Mouse (Mus musculus): ENCODE data around the gene Six2.
A peak's percentile ranks its signal among the peaks of the same experiment; 100 is the strongest.
"Not testable (repeated sequence)": the region's sequence is repeated elsewhere in the genome, so short reads cannot be mapped to it uniquely, and the experiment has no call there.

Six2 gene

DNA sequence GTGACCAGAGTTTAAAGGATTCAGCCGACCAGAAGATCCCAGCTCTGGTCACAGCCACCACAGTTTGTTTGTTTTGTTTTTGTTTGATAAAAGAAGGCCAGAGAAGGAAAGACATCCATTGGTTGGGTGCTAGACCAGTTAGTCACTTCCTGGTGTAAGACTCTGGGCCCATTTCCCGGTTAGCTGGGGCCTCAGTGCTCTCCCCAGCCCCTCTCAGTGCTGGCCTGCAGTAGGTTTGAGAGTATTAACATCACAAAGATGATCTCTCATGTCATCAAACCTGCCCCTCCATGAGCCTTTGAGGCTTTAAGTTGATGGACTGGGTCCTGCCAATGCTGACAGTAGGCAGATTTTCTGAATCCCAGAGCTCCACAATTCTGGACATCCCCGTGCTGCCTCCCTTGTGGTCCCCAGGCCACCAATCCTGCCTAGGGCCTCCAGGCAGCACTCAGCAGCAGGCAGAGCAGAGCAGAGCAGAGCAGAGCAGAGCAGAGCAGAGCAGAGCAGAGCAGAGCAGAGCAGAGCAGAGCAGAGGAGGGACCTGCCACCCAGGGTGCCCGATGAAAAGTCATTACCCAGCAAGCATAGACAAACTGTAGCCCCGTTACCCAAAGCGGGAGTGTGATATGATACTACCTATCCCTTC is 2.4 kb upstream of the Six2 start:
- no peak for DNase-seq

DNA sequence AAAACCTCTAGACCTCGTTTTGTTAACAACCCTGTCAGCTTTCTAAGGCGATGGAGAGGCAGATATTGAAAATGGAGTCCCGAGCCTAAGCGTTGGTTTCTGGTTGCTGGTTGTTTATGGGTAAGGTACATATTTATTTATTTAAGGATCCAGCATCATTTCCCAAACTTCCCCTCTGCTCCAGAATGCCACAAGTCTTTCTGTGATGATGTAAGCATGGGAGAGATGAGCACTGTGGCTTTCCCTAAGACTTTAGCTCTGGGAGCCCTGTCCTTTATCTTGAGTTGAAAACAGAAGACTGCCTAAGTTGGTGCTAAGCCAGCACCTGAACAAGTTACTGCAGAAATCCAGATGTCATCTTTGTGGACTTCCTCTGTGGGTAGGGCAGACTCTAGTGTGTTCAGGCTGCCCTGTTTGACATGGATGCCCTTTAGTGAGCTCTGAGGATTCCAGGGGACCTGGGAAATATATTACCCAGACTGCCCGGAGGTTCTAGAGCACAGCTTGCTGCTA is 1.8 kb upstream of the Six2 start:
- no peak for DNase-seq

DNA sequence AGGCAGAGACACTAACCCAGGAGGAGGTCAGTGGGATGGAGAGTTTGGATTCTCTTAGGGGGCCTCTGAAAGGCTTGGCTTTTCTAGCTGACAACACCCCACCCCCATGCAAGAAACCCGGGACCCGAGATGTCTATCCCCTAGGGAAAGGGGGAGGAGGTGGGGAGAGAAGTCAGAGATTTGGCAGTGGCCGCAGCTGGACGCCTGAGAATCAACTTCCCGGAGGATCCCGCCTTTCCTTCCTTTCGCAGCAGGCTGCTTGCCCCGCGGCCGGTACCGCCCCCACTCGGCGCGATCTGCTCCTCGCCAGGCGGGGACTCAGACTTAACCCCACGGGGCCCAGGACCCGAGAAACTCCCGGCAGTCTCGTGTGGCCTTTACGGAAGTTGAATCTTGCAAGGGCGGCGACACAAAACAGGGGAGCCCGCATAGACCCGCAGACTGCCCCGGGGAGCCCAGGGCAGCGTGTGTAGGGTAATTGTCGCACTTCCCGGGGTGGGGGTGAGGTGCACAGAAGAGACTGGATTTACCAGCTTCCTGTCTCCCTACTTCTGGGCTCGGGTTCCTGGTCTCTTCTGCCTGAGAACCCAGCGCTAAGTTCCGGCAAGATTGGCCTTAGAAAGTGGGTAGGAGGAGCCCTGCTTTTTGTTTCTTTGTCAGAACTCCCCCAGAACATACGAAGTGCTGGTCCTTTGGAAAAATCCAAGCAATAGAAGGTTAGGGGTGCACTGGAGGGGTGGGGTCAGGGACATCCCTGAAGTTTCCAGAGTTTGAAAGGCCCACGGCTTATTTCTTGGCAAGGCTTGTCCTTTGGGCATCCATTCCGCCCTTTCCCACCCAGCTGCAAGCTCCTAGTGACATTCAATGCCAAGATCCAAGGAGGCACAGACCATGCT is 1.1 kb upstream of the Six2 start:
- DNase-seq = peak in 1 of 2 experiments; percentile 9

DNA sequence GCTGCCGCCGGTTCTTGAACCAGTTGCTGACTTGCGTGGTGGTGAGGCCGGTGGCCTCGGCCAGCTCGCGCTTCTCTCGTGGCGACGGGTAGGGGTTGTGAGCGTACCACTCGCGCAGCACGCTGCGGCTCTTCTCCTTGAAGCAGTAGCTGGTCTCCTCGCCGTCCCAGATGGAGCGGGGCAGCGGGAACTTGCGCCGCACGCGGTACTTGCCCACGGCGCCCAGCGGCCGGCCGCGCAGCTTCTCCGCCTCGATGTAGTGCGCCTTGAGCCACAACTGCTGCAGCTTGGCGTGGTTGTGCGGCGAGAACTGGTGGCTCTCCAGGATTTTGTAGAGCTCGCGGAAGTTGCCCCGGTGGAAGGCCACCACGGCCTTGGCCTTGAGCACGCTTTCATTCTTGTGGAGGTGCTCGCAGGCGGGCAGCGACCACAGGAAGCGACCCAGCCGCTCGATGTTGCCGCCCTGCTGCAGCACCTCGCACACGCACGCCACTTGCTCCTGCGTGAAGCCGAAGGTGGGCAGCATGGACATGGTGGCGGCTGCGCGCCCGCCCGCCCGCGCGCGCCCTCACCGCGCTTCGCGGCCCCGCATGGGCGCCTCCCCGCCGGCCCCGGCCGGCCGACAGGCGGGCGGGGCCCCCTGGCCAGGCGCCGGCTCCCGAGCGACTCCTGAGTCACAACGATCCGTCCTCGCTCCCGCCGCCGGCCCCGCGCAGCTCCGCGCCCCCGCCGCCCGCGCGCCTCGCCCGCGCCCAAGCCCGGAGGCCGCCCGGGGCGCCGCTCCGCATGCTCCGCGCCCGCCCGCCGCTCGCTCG is 446 bp downstream of the Six2 start:
- peak in 1 of 2 experiments; percentile 27 for DNase-seq

DNA sequence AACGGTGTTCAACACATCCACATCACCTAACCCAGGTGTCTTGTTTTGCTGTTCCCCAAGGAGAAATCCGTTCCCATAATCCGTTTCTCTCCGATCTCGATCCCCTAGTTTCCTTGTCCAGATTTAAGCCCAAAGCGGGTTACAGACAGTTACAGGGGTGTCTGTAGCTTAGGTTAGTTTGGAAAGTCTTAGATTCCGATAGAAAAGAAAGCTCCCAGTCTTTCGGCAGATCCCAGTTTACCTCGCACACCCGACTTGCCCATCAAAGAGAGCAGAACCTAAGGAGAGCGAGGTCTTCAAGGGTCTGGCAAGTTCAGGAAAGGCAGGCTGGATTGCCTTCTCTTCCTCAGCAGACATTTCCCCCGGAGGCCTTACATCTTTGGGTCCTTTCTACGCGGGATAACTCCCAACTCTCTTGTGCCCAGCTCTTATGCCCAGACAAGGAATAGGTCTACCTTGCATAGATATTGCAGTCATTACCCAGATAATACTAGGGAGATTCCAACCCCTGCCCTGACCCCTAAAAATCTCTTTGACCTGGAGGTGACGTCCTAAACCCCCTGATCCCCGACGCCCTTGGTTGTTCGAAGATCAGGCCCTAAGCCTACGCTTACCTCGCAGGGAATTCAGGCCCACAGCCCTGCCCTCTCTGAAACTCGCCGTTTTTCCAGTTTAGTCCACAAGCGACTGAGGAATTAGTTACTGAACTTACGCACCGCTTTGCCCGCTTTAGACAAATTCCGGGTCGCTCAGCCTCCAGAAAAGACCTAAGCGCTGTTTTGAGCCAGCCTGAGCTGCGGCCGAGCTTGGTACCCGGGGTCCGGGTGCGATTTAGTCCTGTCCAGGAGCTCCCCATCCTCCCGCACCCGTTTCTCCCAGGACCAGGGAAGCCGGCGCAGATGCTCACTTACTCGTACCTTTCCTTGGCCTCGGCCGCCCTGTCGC is 1.3 kb downstream of the Six2 start:
- DNase-seq = peak in 1 of 2 experiments; percentile 14

DNA sequence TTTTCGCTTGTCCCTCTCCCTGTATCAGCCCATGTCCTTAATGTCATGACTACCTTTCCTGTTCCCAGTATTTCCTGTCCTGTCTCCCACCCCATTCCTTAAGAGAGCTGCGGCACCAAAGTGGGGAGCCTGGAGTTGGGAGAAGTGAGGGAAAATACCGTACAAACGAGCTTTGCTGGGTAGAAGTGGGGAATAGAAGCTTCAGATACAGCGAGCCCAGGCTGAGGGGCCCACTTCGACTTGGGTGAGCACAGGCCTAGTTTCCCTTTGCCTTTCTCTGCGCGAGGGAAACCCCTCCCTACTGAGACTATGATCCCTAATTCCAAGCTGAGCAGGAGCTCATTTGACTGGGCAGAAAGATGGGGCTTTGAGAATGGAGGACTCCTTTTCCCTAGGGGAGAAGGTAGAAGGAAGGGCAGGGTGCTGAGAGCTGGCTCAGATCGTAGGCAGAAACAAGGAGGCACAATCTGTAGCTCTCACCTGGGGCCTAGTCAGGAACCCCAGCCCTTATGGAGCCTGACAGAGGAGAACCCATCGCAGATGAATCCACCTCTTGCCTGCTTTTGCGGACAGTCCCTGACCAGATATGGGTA is 2.3 kb downstream of the Six2 start:
- DNase-seq = no peak

DNA sequence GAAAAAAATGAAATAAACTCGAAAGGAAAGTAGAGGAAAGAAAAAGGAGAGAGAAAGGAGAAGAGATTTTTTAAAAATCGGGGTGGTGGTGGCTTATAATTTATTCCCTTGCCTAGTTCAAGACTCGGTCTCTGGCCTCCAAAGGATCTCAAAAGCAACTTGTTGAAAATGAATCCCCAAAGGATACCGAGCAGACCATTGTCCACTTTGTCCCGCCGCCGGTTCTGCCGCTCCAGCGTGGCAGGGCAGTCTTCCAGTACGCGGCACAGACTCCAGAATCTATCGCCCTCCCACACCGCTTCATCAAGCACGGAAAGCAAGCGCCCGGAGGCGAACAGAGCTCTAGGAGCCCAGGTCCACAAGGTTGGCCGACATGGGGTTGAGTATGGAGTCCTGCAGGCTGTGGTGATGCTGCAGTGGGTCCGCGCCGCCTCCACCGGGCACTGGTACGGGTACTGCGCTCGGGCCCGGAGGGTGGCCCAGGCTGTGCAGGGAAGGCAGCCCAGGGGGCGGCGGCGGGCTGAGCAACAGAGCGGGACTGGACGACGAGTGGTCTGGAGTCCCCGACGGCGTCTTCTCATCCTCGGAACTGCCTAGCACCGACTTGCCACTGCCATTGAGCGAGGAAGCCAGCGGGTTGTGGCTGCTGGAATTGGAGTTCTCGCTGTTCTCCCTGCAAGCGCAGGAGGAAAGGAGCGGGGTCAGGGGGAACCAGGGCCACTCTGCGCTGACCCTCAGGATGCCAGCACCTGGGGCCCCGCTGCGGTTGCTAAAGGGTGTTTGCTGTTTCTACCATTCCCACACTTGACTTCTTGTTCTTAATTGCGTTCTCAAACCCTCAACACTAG is 3.0 kb downstream of the Six2 start:
- DNase-seq = peak in 1 of 2 experiments; percentile 10

DNA sequence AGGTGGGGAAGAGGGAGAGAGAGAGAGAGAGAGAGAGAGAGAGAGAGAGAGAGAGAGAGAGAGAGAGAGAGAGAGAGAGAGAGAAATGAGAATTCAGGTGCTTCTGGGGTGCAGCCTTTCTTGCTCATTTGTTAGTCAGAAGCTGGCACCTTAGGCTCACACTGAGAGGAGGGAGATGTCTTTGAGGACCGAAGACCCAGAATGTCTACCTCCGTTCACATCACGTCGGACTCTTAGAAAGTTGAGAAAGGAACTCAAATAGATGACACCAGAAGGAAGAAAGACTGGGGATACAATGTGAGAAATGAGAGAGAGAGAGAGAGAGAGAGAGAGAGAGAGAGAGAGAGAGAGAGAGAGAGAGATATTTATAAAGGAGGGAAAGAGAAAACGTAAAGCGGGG is 3.6 kb downstream of the Six2 start:
- not testable (repeated sequence) for DNase-seq

DNA sequence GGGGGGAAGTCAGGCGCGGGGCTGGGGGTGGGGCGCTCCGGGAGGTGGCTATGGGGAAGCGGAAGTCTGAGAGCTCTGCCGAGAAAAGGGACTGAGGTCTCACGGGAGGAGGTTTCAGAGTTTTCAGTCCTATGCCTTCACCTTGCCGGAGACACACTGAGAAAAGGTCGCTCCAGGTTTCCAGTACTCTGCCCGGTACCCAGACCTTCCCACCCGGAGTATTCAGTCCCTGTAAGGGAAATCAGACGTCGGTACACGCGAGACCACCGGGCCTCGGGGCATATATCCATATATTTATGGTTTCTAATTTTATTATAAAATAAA is 4.1 kb downstream of the Six2 start:
- no peak for DNase-seq

DNA sequence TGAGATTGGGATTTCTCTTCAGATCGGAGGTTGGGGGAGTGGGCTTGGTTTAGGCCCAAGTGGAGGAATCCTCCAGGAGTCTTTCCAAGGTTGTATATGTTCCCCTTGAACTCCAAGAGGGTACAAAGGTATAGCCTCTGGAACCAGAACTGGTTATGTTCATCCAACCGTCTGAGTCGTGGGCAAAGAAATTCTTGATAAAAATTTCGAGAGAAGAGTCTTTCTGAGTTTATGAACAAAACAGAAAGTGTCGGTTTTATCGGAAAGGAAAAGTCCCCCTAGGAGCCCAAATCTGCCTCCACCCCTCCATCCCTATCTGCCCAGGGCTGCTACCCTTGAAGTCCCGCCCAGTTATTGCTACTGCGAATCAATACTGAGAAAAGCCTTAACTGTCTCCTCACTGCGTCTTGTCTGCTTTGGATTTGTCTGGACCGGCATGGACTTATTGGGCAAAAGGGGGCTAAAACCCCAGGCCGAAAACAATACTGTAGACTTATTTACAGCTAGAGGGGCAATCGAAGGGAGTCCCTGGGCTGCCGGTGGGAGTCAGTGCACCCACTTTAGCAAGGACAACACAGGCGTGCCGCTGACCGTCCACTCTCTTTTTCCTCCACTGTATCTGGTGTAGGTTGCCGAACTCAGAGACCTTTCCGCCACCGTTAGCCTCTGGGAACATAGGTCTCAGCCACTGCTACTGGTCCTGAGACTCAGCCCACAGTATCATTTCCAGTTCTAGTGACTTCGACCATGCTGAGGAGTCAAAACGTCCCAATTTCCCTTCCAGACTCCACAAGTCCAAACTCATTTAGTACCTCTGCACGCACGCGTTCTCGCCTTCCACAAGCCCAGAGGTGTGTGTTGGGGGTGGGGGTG is 4.7 kb downstream of the Six2 start:
- DNase-seq = no peak

DNA sequence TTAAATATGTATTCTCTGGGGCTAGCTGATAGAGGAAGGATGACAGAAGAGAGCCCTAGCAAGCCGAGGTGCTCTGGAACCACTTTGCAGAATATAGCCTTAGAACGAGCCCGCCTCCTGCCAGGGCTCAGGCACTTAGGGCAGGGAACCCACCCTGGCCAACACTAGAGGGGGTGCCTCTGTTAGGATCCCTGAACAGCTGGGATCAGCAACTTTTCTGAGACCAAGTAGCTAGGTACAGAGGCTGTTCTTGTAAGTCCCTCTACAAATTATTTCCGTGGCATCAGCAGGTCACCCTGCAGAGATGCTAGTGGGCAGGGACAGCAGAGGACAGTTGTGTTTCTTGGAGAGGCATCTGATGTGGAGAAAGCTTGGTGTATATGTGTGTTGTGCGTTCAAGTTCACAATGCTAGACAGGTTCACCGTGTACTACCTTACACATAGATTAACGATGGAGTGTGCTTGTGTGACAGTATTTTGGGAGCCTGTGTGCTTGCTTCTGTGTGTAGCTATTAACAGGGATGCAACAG is 5.8 kb downstream of the Six2 start:
- DNase-seq = no peak

DNA sequence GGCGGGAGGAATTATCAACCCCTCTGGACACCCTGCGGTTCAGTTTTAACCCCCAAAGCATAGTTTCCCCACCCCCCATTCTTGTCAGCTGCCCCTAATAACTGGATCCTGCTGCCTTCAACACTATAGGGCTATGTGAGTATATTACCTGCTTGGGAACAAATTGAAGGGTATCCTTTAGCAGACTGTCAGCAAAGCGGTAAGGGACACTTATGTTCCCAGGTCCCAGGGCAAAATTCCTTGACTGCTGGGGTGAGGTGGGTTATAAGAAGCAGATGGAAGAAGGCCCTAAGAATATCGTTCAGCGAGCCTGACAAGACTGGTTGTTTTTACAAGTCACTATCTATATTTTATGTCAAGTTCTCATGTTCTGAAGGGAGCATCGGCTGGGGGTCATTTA is 6.3 kb downstream of the Six2 start:
- no peak for DNase-seq

DNA sequence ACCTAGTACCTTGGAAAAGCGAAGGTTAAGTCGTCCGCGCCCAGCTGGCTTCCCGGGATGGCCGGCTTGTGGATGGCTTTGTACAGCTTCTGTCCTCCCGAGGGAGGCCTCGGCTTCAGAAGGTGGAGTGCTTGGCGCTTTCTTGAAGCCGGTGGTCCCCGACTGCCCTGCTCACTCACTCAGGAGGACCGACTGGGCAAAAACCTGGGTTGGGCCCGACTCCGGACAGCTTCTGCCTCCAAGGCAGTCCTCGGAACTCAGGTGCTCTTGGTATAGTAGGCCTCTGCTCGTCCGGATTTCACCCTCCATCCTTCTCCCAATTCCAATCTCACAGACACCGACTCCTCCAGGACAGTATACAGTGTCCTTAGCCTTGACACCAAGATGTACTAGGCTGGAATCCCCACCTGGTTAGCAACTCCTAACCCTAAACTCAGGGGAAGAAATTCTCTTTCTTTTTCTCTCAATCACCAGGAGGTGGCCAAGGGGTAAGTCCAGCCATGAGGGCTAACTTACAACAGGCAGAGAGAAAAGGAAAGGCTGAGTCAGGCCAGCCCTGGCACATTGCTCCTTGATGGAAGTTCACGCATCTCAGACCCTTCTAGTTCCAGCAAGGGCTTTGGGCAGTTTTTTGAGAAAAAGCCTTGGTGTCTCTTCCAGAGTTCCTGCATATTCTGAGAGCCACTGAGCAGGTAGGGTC is 7.1 kb downstream of the Six2 start:
- DNase-seq = no peak

DNA sequence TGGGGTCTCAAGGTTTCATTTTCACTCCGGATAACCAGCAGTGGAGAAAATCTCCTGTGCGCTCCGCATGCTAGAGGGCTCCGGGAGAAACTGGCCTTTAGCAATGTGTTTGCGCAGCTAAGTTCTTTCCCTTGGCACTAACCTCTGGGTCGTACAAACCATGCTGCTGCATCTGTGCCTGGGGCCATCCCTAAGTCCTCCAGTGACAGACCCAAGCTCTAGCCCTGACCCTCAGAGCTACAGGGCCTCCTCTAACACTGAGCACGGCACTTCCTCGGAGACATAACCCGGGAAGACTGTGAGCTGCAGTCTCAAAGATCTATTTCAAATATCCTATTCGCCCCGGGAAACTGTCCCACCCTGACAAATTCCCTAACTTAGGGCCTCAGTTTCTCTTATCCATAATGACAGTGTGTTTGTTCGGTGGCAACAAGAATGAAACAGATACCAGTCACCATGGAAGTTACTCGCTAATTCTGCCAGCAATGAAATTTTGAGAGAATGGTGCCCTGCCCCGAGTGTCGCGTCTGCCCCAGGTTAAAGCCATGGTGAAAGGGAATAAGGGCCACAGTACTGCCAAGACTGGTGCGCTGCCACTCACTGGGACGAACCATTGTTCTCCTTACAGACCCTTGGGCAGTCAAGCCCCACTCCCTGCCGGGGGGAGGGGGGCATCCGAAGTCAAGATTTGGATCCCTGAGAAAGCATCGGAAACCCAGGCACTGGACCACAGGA is 7.8 kb downstream of the Six2 start:
- DNase-seq = no peak

DNA sequence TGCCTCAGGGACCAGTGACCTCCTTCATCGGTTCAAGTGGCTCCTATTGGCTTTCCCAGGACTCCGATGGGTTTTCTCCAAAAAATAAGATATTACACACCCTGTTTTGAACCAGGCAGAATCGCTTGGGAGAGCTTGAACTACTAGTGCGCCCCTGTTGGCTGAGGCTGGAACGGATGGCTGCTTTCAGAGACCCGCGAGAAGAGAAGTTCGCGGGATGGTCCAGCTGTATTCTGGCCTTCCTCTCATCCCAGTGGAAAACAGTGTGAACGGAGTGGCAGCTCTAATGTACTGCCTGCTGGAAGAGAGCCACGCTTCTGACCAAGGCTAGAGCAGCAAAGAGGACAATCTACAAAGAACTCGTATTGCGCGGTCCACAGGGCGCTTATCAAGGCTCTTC is 8.4 kb downstream of the Six2 start:
- peak; percentile 33 to 60 for DNase-seq

DNA sequence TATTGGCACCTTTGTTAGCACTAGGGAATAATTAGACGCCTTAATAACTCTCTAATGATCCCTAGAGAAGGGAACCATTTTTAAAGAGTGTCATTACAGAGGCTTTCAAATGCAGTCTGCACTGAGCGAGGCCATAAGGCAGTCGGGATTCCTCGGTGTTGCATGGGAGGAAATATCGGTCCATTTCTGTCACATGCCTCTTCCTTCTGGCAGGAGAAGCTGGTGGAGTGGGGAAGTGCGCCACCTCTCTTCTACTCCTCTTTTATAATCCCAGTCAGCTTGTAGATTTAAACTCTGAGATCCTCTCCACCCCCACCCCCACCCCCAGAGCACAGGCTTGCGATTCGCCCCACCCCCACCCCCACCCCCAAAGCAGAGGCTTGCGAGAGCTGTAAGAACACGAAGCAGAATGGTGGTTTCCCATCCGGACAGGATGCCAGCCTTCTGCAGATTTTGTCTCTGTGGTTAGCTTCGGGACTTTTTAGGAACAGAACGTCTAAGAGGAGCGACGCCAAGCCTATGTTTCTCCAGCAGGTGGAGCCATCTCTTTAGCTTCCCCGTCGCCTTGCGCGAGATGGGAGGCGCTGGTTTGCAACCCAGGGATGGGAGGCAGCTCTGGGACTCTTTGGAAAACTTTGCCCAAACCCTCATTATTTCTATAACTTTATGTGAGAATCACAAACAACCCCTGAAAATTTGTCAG is 23.3 kb downstream of the Six2 start:
- peak; percentile 84 to 87 for DNase-seq

DNA sequence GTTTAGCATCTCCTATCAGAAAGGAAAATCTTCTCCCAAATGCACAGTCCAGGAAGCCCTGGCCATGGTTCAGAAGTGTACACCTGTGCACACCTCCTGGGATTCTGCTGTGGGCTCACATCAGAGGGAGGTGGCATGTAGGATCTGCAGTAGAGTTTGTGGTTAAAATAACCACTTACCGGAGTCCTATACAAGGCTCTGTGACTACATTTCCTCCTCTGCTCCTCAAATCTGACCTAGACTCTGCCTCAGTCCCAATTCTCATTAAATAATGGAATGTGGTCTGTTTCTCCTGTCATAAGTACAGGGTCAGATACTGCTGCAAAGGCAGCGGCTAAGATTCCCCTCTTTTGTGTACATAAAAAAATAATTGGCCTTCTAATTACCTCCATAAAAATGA is 23.9 kb downstream of the Six2 start:
- DNase-seq = no peak

Data from cerebellum, postnatal 14 days (tissue).